Mouse (Mus musculus) kidney, embryonic 15.5 days (tissue): ENCODE measurements around the gene Nptx1. TPM values are rescaled to one million over a fixed set of nuclear protein-coding genes. Genes with fewer than 3 reads are reported as not detected.
A peak's percentile ranks its signal among the peaks of the same experiment; 100 is the strongest.

Experiments
- ATAC-seq: fragments of 200-750 bp; cut with Nextera tagmentation; replicated peaks from 2 replicates; pipeline ENCODE4 v1.8.0; 2017; ENCODE audit warnings: moderate TSS enrichment; ENCODE audit not compliant: low FRiP score
- H3K27ac ChIP-seq: fragments of 300-500 bp; sonication (generic); 2 replicates; pipeline ENCODE4 v1.5.1; 2015; ENCODE audit warnings: mild to moderate bottlenecking, inconsistent platforms
- H3K27me3 ChIP-seq: fragments of 300-500 bp; sonication (generic); 2 replicates; pipeline ENCODE4 v1.6.1; 2015; ENCODE audit warnings: inconsistent platforms
- H3K36me3 ChIP-seq: fragments of 300-500 bp; sonication (generic); 2 replicates; pipeline ENCODE4 v1.6.1; 2015; ENCODE audit warnings: inconsistent platforms
- H3K4me1 ChIP-seq: fragments of 300-500 bp; sonication (generic); 2 replicates; pipeline ENCODE4 v1.6.1; 2015; ENCODE audit warnings: inconsistent platforms
- H3K4me2 ChIP-seq: fragments of 300-500 bp; sonication (generic); 2 replicates; pipeline ENCODE4 v1.6.1; 2015; ENCODE audit warnings: moderate library complexity, mild to moderate bottlenecking, inconsistent platforms
- H3K4me3 ChIP-seq: fragments of 300-500 bp; sonication (generic); replicated peaks from 2 replicates; pipeline ENCODE4 v1.5.1; 2015; ENCODE audit warnings: mild to moderate bottlenecking, inconsistent platforms
- H3K9ac ChIP-seq: fragments of 300-500 bp; sonication (generic); 2 replicates; pipeline ENCODE4 v1.6.1; 2015; ENCODE audit warnings: mild to moderate bottlenecking, inconsistent platforms
- H3K9me3 ChIP-seq: fragments of 300-500 bp; sonication (generic); replicated peaks from 2 replicates; pipeline ENCODE4 v1.6.1; 2016; ENCODE audit warnings: inconsistent platforms
- WGBS: fragments of 180-500 bp; shearing (Covaris S2); methylation state at CpG from one replicate; pipeline ENCODE4 v1.1.7; 2015; ENCODE audit warnings: mixed read lengths; 5-methylcytosine and 5-hydroxymethylcytosine counted together
- polyA plus RNA-seq: library from polyadenylated mRNA; unstranded; fragments of >200 nt; fragmentation: Nextera tagmentation; extraction: Ambion mirVana; gene quantifications from 2 replicates; pipeline ENCODE4 v1.2.1, GENCODE M21; 2015

The Nptx1 gene
- polyA plus RNA-seq, 1 experiment from 2014 or later = 1.1 TPM

- WGBS = 35% methylated on average over 14 of the region's 14 CpGs
- Histone ChIP-seq H3K4me1 (no peaks in the 10 kb centered on the region), H3K4me2 (no peak overlapping the region), H3K9ac (no peak overlapping the region), H3K4me3 (no peak overlapping the region), H3K27me3 (peaks cover 50% of the 10 kb centered on the region), H3K9me3 (no peaks in the 10 kb centered on the region), H3K36me3 (no peaks in the 10 kb centered on the region), H3K27ac (no peak overlapping the region)
- ATAC-seq = no peak
These were observed 7.6 kb downstream of the Nptx1 start for GRCm38 (mm10) chr11:119539944-119540343.

DNA sequence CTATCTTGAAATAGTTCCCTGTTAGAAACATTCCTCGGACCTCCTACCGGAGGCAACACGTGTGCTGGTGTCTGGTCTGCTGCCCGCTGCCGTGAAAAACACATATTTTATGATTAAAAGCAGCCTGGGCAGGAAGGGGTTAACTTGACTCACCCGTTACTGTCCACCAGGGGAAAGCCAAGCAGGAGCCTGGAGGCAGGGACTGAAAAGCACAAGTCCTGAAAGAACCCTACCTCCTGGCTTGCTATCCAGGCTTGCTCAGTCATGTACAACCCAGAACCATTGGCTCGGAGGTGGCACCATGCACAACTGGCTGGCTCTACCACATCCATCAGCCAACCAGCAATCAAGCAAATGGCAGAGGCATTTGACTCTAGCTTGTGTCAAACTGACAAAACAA lies 13.8 kb downstream of the Nptx1 start:
- H3K27me3 ChIP-seq = 0 out of 2 replicates have a peak, but pooled peaks cover 10% of the 10 kb centered on the region

DNA sequence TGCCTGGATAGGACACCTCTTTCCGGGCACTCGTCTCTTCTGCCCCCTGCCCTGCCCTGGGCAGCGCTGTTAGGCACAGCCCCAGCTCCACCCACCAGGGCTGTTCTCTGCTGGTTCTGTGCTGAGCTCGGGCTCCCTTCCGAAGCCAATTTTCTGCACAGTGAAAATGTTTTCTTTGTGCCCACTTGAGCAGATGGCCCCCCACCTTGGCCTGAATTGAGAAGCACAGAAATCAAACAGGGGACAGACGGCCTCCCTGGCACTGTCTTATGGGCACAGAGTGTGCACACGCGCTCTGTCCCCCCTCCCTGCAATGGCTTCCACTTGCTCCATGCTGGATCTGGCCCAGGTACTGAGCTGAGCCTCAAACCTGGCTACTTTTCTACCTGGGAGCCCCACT lies 15.1 kb downstream of the Nptx1 start:
- Histone ChIP-seq H3K27me3 (0 out of 2 replicates have a peak, but pooled peaks cover 7% of the 10 kb centered on the region), H3K4me1 (no peaks in the 10 kb centered on the region), H3K9ac (no peak overlapping the region), H3K27ac (no peak overlapping the region), H3K9me3 (no peaks in the 10 kb centered on the region), H3K4me2 (no peak overlapping the region), H3K36me3 (no peaks in the 10 kb centered on the region), H3K4me3 (no peak overlapping the region)
- 73% methylated on average over 8 of the region's 8 CpGs for WGBS
- no peak for ATAC-seq

More for the DNA sequence above, 13.8 kb downstream of the Nptx1 start:
- H3K9ac ChIP-seq = no peak overlapping the region
- ATAC-seq = no peak
- no peaks in the 10 kb centered on the region for H3K36me3 ChIP-seq
- H3K27ac ChIP-seq = no peak overlapping the region
- H3K4me3 ChIP-seq = no peak overlapping the region
- 67% methylated on average over 7 of the region's 7 CpGs for WGBS
- no peaks in the 10 kb centered on the region for H3K9me3 ChIP-seq
- no peaks in the 10 kb centered on the region for H3K4me1 ChIP-seq
- no peak overlapping the region for H3K4me2 ChIP-seq

GRCm38 (mm10) chr11:119528930-119529329 lies 18.6 kb downstream of the Nptx1 start:
- Histone ChIP-seq H3K27me3 (0 out of 2 replicates have a peak, but pooled peaks cover 7% of the 10 kb centered on the region), H3K27ac (no peak overlapping the region), H3K9ac (no peak overlapping the region), H3K36me3 (no peaks in the 10 kb centered on the region), H3K4me1 (peaks cover 5% of the 10 kb centered on the region), H3K4me2 (no peak overlapping the region), H3K4me3 (no peak overlapping the region), H3K9me3 (no peaks in the 10 kb centered on the region)
- WGBS = 65% methylated on average over 11 of the region's 11 CpGs
- ATAC-seq = no peak

GRCm38 (mm10) chr11:119526068-119526966 lies 21.2 kb downstream of the Nptx1 start:
- Histone ChIP-seq H3K27ac (no peak overlapping the region), H3K4me1 (peaks cover 5% of the 10 kb centered on the region), H3K9ac (no peak overlapping the region), H3K27me3 (no peaks in the 10 kb centered on the region), H3K4me2 (no peak overlapping the region), H3K36me3 (no peaks in the 10 kb centered on the region), H3K9me3 (no peaks in the 10 kb centered on the region), H3K4me3 (no peak overlapping the region)
- whole genome bisulfite sequencing = 78% methylated on average over 14 of the region's 14 CpGs
- ATAC-seq = no peak

- H3K9me3 ChIP-seq = no peaks in the 10 kb centered on the region
- peak overlapping the region; percentile 57 for H3K9ac ChIP-seq
- H3K36me3 ChIP-seq = no peaks in the 10 kb centered on the region
- peak; percentile 97 for ATAC-seq
- peak overlapping the region; percentile 90 for H3K4me2 ChIP-seq
- no peaks in the 10 kb centered on the region for H3K27me3 ChIP-seq
- WGBS = 3% methylated on average over 33 of the region's 33 CpGs
- H3K4me1 ChIP-seq = peaks cover 5% of the 10 kb centered on the region
- peak overlapping the region; percentile 58 for H3K4me3 ChIP-seq
- no peak overlapping the region for H3K27ac ChIP-seq
These were observed 23.0 kb downstream of the Nptx1 start for GRCm38 (mm10) chr11:119524545-119524949.

- no peaks in the 10 kb centered on the region for H3K36me3 ChIP-seq
- H3K4me1 ChIP-seq = peaks cover 5% of the 10 kb centered on the region
- WGBS = 87% methylated on average over 3 of the region's 3 CpGs
- H3K9ac ChIP-seq = no peak overlapping the region
- no peak overlapping the region for H3K4me3 ChIP-seq
- no peak overlapping the region for H3K4me2 ChIP-seq
- no peak overlapping the region for H3K27ac ChIP-seq
- no peaks in the 10 kb centered on the region for H3K9me3 ChIP-seq
- no peak for ATAC-seq
- no peaks in the 10 kb centered on the region for H3K27me3 ChIP-seq
These were observed 24.2 kb downstream of the Nptx1 start for GRCm38 (mm10) chr11:119523392-119523791.

- 72% methylated on average over 8 of the region's 8 CpGs for WGBS
- peaks cover 5% of the 10 kb centered on the region for H3K4me1 ChIP-seq
- H3K27ac ChIP-seq = no peak overlapping the region
- no peak overlapping the region for H3K9ac ChIP-seq
- H3K9me3 ChIP-seq = no peaks in the 10 kb centered on the region
- no peak overlapping the region for H3K4me3 ChIP-seq
- H3K27me3 ChIP-seq = no peaks in the 10 kb centered on the region
- no peak for ATAC-seq
- no peaks in the 10 kb centered on the region for H3K36me3 ChIP-seq
- no peak overlapping the region for H3K4me2 ChIP-seq
These were observed 24.8 kb downstream of the Nptx1 start for GRCm38 (mm10) chr11:119522779-119523178.

DNA sequence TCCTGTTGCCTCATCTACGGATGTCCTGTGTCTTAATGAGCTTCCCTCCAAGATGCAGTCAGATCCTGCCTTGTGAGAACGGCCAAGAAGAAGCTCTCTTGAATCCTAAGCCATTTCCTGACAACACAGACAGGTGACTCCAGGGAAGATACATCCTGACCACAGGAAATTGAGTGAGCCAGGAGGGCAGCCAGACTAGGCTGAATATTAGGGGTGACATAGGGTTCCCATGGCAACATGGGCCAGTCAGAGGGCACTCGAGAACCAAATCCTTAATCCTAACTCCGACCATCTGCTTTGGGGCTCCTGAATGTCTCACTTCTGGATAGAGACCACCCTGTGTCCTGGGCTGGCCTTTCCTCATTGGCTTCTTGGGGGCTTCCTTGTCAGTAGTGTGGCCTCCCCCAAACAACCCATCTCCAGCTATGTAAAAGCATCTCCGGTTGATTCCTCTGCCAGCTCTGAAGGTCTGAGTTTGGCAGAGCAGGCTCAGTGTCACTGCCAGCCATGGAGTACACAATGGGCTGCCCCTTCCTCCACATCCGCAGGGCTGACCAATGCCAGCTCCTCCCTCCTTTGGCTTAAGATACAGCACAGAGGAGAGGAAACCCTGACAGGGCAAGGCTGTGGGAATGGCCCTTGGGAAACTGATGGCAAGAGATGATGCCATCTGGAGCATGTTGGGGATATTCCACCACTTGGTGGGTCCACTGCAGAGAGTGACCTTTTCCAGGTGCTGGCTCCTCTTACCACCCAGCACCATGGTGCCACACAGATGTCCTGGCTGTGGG lies 25.4 kb downstream of the Nptx1 start:
- Histone ChIP-seq H3K27me3 (no peaks in the 10 kb centered on the region), H3K9me3 (no peaks in the 10 kb centered on the region), H3K36me3 (no peaks in the 10 kb centered on the region), H3K4me1 (peaks cover 5% of the 10 kb centered on the region), H3K4me2 (no peak overlapping the region), H3K4me3 (no peak overlapping the region), H3K9ac (no peak overlapping the region), H3K27ac (no peak overlapping the region)
- ATAC-seq = no peak
- 84% methylated on average over 6 of the region's 6 CpGs for WGBS

DNA sequence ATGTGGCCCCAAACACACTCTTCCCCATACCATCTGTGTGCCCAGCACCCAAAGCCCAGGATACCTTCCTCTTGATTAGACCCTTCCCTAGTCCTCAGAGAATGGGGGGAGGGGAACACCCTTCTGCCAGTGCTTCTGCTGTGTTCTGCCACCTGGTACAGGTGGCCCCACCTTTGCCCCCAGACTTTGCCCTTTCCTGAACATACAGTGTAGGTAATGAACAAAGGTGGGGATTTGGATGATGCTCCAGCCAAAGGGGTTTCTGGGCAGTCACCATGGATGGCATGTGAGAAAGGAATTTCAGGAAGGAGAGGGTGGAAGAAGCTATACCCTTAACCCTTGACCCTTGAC lies 26.9 kb downstream of the Nptx1 start:
- no peaks in the 10 kb centered on the region for H3K36me3 ChIP-seq
- H3K9ac ChIP-seq = no peak overlapping the region
- H3K9me3 ChIP-seq = no peaks in the 10 kb centered on the region
- H3K4me2 ChIP-seq = no peak overlapping the region
- H3K27ac ChIP-seq = no peak overlapping the region
- H3K4me3 ChIP-seq = no peak overlapping the region
- ATAC-seq = no peak
- H3K4me1 ChIP-seq = peaks cover 5% of the 10 kb centered on the region
- H3K27me3 ChIP-seq = peaks cover 5% of the 10 kb centered on the region

GRCm38 (mm10) chr11:119520005-119520712 lies 27.4 kb downstream of the Nptx1 start:
- WGBS = 55% methylated on average over 5 of the region's 5 CpGs
- no peak overlapping the region for H3K9ac ChIP-seq

DNA sequence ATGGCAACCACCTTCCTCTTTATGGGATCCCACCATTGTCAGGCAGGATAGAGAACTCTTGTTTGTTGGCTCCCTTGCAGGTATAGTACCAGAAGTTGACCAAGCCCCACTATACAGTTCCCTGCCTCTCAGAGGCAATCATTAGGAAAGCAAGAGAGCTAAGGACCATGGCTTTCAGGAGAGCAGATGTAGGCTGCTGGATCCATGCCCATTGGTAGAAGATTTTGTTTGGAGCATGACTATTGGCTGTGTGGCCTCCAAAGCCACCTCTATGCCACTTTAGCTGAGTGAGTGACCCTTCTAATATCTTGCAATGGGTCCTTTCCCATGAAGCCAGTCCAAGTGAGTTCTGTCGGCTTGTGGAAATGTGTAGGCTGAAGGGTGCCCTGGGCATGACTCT lies 28.2 kb downstream of the Nptx1 start:
- no peak overlapping the region for H3K27ac ChIP-seq

More at GRCm38 (mm10) chr11:119520005-119520712, 27.4 kb downstream of the Nptx1 start:
- ATAC-seq = no peak
- Histone ChIP-seq H3K9me3 (no peaks in the 10 kb centered on the region), H3K4me3 (no peak overlapping the region), H3K4me1 (peaks cover 7% of the 10 kb centered on the region), H3K4me2 (no peak overlapping the region), H3K27me3 (peaks cover 11% of the 10 kb centered on the region), H3K36me3 (no peaks in the 10 kb centered on the region), H3K27ac (no peak overlapping the region)

More for the DNA sequence above, 28.2 kb downstream of the Nptx1 start:
- peaks cover 9% of the 10 kb centered on the region for H3K4me1 ChIP-seq
- no peak overlapping the region for H3K4me3 ChIP-seq
- no peaks in the 10 kb centered on the region for H3K36me3 ChIP-seq
- 96% methylated on average over 1 of the region's 1 CpGs for WGBS
- ATAC-seq = no peak
- H3K27me3 ChIP-seq = peaks cover 18% of the 10 kb centered on the region
- no peaks in the 10 kb centered on the region for H3K9me3 ChIP-seq
- H3K4me2 ChIP-seq = no peak overlapping the region
- no peak overlapping the region for H3K9ac ChIP-seq
